Mouse (Mus musculus) ES-Bruce4 (cell line): ENCODE results near the gene Atp8b5.

Source experiments
- CTCF ChIP-seq: IDR thresholded peaks from one replicate; pipeline ENCODE4 v1.8.1; 2011; ENCODE audit warnings: low read depth, low read length
- POLR2A ChIP-seq: IDR thresholded peaks from one replicate; pipeline ENCODE4 v1.8.1; 2011; ENCODE audit warnings: low read length; ENCODE audit not compliant: insufficient read depth

DNA sequence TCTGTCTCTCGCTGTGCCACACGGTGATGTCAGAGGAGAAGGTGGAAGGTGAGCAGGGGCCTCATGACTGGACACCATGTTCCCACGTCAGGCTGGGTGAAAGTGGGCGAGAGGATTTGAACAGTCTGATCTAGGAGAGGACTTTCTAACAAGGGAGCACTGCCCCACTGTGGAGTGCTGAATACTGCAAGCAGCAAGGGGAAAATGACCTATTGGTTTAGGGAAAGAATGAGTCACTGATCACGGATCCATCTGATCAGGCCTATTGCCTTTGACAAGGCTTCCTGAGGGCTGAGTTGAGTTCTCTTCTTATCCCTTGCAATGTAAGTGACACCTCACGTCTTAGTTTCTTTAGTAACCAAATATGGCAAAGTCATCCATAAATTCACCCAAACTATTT lies 86.7 kb downstream of the Atp8b5 start:
- TF ChIP-seq CTCF (no peak), POLR2A (no peak)
